Mouse (Mus musculus) ovary, postnatal 10 days (tissue): ENCODE measurements around the gene Stoml1.

Source experiments
- DNase-seq: peaks from one replicate; pipeline ENCODE4 v3.0.0; 2022; ENCODE audit warnings: low spot score

Gene Stoml1

GRCm38 (mm10) chr9:58303115-58303514, 50.2 kb downstream of the Stoml1 start:
- no peak for DNase-seq

- DNase-seq = no peak
Measured at GRCm38 (mm10) chr9:58303599-58304271, 50.8 kb downstream of the Stoml1 start.

GRCm38 (mm10) chr9:58305686-58306085, 52.7 kb downstream of the Stoml1 start:
- DNase-seq = no peak

- no peak for DNase-seq
Measured at GRCm38 (mm10) chr9:58308395-58308794, 55.4 kb downstream of the Stoml1 start.

GRCm38 (mm10) chr9:58310043-58310660, 57.2 kb downstream of the Stoml1 start:
- no peak for DNase-seq

- DNase-seq = no peak
Measured at GRCm38 (mm10) chr9:58311191-58311910, 58.4 kb downstream of the Stoml1 start.
